Comparison of ENCODE assay signal across 4 mouse cellular contexts in the genomic region with DNA sequence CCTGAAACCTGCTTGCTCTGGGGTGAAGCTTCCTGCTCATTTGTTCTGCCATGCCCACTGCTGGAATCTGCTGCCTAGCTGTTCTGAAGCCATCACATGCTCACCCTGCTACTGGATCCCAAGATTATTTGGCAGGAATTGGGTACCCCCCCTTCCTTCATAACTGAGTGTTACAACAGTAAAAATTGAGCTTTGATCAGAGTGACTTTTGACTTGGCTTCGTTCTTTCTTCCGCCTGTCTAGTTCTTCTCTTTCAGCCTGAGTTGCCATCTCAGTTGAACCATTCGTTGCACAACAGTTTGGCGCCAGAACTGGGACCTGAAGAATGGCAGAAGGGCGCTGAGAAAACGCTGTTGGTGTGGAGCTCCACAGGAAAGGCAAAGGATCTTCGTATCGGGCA.
DNase-seq lines count a peak whose midpoint lies in the region; TF ChIP-seq lines count a peak whose summit lies in the region.
"Not testable (repeated sequence)": the region's sequence is repeated elsewhere in the genome, so short reads cannot be mapped to it uniquely, and the experiment has no call there.

No protein-coding gene starts in this region.

- 88% methylated on average over 8 of the region's 8 CpGs for WGBS in liver, adult 2 months

- peak; percentile 4 to 8 for DNase-seq in cerebellum, postnatal 10 days
- peak; percentile 9 for DNase-seq in kidney, adult 18-20 months
- DNase-seq in kidney, adult 8-10 months, result peak; percentile 4 to 54
- DNase-seq in liver, adult 2 months (ENCODE audit: extremely low read depth, low read depth, low spot score), result peak; percentile 6

- not testable (repeated sequence) for H3K27ac ChIP-seq in liver, adult 2 months (replicated peaks; ENCODE audit: insufficient read depth, low read depth, low read length)

- H3K36me3 ChIP-seq in liver, adult 2 months (ENCODE audit: control insufficient read depth, insufficient read depth, low read length), result not testable (repeated sequence)

- not testable (repeated sequence) for H3K9ac ChIP-seq in liver, adult 2 months (ENCODE audit: low read depth, low read length)

- TF ChIP-seq CTCF in liver, adult 2 months (IDR thresholded peaks at IDR 0.05; ENCODE audit: low read depth, low read length), result not testable (repeated sequence)

- not testable (repeated sequence) for H3K27me3 ChIP-seq in liver, adult 2 months (ENCODE audit: control insufficient read depth, insufficient read depth, low read length)

- H3K4me1 ChIP-seq in liver, adult 2 months (ENCODE audit: control insufficient read depth, insufficient read depth, low read length), result not testable (repeated sequence)

- TF ChIP-seq POLR2A in liver, adult 2 months (IDR thresholded peaks at IDR 0.05; ENCODE audit: extremely low read depth, insufficient read depth, low read length), result not testable (repeated sequence)

- H3K79me2 ChIP-seq in liver, adult 2 months (ENCODE audit: control insufficient read depth, insufficient read depth, low read length), result not testable (repeated sequence)

- not testable (repeated sequence) for H3K4me3 ChIP-seq in liver, adult 2 months (ENCODE audit: insufficient read depth, low read depth, low read length)
